Mouse (Mus musculus): ENCODE measurements around the gene B3galt4. TPM values are rescaled to one million over a fixed set of nuclear protein-coding genes. Genes with fewer than 3 reads are reported as not detected.

B3galt4 gene
- polyA plus RNA-seq, 1 experiment, result 3.6 TPM

DNA sequence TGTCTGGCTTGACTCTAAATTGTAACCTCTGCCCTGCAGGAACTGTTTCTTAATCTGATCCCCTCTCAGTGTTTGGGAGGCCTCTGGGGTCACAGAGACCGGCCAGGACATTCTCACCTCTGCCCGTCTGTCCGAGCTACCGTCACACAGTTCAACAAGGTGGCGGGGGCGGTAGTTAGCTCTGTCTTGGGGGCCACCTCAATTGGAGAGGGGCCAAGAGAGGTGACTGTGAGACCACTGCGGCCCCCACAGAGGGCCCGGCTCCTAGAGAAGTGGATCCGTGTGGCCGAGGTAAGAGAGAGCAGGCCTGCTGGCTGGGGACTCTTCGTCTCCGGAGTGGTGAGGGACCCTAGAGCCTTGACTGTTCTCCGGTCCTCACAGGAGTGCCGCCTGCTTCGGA lies 18.3 kb downstream of the B3galt4 start:
- Histone ChIP-seq H3K36me3 (ENCODE audit: control insufficient read depth, insufficient read depth, low read length, poor library complexity, severe bottlenecking) (peaks cover 6% of the 10 kb centered on the region; the same call in 1 of the 2 replicates), H3K4me3 (ENCODE audit: low read depth, low read length) (no peak overlapping the region)

DNA sequence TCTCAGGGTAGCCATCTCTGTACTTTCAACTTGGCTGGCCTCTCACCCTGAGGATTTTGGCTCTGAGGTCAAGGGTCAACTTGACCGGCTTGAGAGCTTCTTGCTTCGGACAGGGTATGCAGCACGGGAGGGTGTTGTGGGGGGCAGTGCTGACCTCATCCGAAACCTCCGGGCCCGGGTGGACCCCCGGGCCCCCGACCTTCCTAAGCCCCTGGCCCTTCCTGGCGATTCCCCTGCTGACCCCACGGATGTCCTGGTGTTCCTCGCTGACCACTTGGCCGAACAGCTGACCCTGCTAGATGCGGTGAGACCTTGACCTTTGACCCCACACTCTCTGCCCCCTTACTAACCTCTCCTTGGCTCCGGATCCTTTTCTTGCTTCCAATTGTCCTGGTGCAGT lies 18.8 kb downstream of the B3galt4 start:
- no peak overlapping the region for H3K27ac ChIP-seq (ENCODE audit: insufficient read depth, low read length)
- 0 out of 2 replicates have a peak, but pooled peaks cover 3% of the 10 kb centered on the region for H3K36me3 ChIP-seq (ENCODE audit: control insufficient read depth, insufficient read depth, low read length, poor library complexity, severe bottlenecking)
- H3K27me3 ChIP-seq (ENCODE audit: control insufficient read depth, insufficient read depth, low read length, poor library complexity, severe bottlenecking), result no peaks in the 10 kb centered on the region
- no peak overlapping the region for H3K9ac ChIP-seq (ENCODE audit: low read depth, poor library complexity, severe bottlenecking)
- H3K4me1 ChIP-seq (ENCODE audit: control insufficient read depth, insufficient read depth, low read length), result peaks cover 2% of the 10 kb centered on the region
- H3K4me3 ChIP-seq (ENCODE audit: low read depth, low read length), result no peak overlapping the region
- no peaks in the 10 kb centered on the region for H3K9me3 ChIP-seq (replicated peaks; ENCODE audit: control insufficient read depth, insufficient read depth, low read length, poor library complexity, severe bottlenecking)
- TF ChIP-seq EP300 (IDR thresholded peaks at IDR 0.05; ENCODE audit: insufficient read depth, low read depth, low read length) (no peak), CTCF (IDR thresholded peaks at IDR 0.05; ENCODE audit: low read depth, low read length) (no peak), POLR2A (IDR thresholded peaks at IDR 0.05; ENCODE audit: insufficient read depth, low read length) (no peak)

More for the DNA sequence above, 18.3 kb downstream of the B3galt4 start:
- H3K4me1 ChIP-seq (ENCODE audit: control insufficient read depth, insufficient read depth, low read length), result peaks cover 2% of the 10 kb centered on the region
- H3K27me3 ChIP-seq (ENCODE audit: control insufficient read depth, insufficient read depth, low read length, poor library complexity, severe bottlenecking), result no peaks in the 10 kb centered on the region
- TF ChIP-seq POLR2A (IDR thresholded peaks at IDR 0.05; ENCODE audit: insufficient read depth, low read length) (no peak), EP300 (IDR thresholded peaks at IDR 0.05; ENCODE audit: insufficient read depth, low read depth, low read length) (no peak), CTCF (IDR thresholded peaks at IDR 0.05; ENCODE audit: low read depth, low read length) (no peak)
- no peak overlapping the region for H3K27ac ChIP-seq (ENCODE audit: insufficient read depth, low read length)
- H3K9ac ChIP-seq (ENCODE audit: low read depth, poor library complexity, severe bottlenecking), result peak overlapping the region; percentile 18; the same call in 1 of the 2 replicates
- H3K9me3 ChIP-seq (replicated peaks; ENCODE audit: control insufficient read depth, insufficient read depth, low read length, poor library complexity, severe bottlenecking), result no peaks in the 10 kb centered on the region

DNA sequence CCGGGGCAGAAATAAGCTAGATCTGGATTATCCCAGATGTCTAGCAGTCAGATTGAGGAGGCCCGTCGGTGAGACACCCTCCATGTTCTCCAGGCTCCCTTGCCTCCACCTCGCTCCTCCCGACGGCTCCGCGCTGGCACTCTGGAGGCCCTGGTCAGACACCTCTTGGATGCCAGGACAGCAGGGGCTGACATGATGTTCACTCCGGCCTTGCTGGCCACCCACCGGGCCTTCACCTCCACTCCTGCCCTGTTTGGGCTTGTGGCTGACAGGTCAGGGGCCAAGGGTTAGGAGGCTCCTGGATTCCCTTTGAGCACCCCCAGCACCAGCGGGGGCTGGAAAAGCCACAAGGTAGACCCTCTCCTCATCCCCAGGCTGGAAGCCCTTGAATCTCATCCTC lies 19.3 kb downstream of the B3galt4 start:
- Histone ChIP-seq H3K4me1 (ENCODE audit: control insufficient read depth, insufficient read depth, low read length) (peaks cover 2% of the 10 kb centered on the region), H3K27ac (ENCODE audit: insufficient read depth, low read length) (no peak overlapping the region), H3K36me3 (ENCODE audit: control insufficient read depth, insufficient read depth, low read length, poor library complexity, severe bottlenecking) (no peaks in the 10 kb centered on the region), H3K9ac (ENCODE audit: low read depth, poor library complexity, severe bottlenecking) (no peak overlapping the region; the same call in 1 of the 2 replicates), H3K27me3 (ENCODE audit: control insufficient read depth, insufficient read depth, low read length, poor library complexity, severe bottlenecking) (no peaks in the 10 kb centered on the region), H3K9me3 (replicated peaks; ENCODE audit: control insufficient read depth, insufficient read depth, low read length, poor library complexity, severe bottlenecking) (no peaks in the 10 kb centered on the region), H3K4me3 (ENCODE audit: low read depth, low read length) (no peak overlapping the region)
- TF ChIP-seq EP300 (IDR thresholded peaks at IDR 0.05; ENCODE audit: insufficient read depth, low read depth, low read length) (no peak), CTCF (IDR thresholded peaks at IDR 0.05; ENCODE audit: low read depth, low read length) (no peak), POLR2A (IDR thresholded peaks at IDR 0.05; ENCODE audit: insufficient read depth, low read length) (no peak)

DNA sequence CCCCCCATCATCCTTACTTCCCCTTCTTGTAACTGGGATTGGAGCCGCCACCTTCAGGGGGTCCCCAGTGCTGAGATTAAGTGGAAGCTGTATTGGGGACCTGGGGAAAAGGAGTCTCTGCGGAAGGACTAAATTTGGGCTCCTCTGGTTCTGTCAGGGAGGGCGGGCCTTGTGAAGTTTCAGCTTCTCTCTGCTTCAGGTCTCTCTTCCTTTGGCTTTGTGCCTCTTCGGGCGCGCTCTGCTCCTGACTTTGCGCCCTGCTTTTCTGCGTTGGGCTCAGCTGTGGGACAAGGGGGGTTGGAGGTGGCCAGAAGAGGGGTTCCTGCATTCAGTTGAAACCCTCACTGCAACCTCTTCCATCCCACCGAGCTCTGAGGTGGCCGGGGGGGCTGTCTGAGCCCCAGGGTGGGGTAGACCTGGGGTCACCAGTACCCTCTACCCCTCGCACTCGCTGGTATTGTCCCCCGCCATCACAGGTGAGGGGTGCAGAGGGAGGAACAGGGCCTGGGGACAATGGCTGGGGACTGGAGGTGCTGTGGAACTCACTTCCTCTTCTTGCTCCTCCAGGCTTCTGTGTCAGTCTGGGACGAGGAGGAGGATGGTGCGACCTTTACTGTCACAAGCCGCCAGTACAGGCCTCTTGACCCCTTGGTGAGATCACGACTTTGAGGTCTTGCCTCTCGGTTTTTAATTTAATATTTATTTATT lies 20.0 kb downstream of the B3galt4 start:
- H3K36me3 ChIP-seq (ENCODE audit: control insufficient read depth, insufficient read depth, low read length, poor library complexity, severe bottlenecking), result no peaks in the 10 kb centered on the region

DNA sequence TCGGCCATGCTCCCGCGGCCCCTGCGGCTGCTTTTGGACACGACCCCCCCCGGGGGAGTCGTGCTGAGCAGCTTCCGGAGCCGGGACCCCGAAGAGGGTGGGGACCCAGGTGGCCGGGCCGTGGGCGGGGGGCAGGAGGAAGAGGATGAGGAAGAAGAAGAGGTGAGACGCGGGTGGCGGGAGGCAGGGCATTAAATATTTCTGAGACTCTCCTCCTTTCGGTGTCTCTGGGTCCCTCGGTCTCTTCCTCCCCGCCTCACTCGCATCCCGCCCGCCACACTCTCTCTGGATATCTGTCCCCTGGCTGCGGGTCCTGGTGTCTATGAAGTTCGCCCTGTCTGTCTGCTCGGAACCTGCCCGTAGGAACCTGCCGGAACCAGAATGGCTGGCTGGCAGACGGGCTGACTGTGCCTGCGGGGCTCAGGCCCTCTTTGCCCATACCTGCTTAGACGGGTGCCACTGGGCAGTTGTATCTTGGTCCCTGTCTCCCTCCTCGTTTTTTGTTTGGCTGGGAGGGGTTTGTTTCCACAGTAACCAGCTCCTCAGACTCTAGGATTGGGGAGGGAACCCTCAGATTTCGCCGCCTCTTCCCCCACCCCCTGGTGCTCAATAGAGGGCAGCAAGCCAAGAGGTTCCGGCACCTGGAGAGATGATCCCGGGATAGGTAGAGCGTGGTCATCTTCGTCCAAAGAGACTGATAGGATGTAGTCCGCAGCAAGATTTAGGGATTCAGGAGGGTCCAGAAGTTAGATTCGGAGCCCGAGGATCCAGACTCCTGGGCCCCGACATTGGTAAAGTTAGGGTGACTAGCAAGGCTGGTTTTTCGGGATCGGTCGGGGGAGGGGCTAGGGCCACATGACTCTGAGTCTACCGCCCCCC lies 20.8 kb downstream of the B3galt4 start:
- Histone ChIP-seq H3K9ac (ENCODE audit: low read depth, poor library complexity, severe bottlenecking) (peak overlapping the region; percentile 91), H3K4me3 (ENCODE audit: low read depth, low read length) (peak overlapping the region; percentile 91), H3K9me3 (replicated peaks; ENCODE audit: control insufficient read depth, insufficient read depth, low read length, poor library complexity, severe bottlenecking) (no peaks in the 10 kb centered on the region), H3K36me3 (ENCODE audit: control insufficient read depth, insufficient read depth, low read length, poor library complexity, severe bottlenecking) (no peaks in the 10 kb centered on the region), H3K27me3 (ENCODE audit: control insufficient read depth, insufficient read depth, low read length, poor library complexity, severe bottlenecking) (no peaks in the 10 kb centered on the region), H3K4me1 (ENCODE audit: control insufficient read depth, insufficient read depth, low read length) (peaks cover 2% of the 10 kb centered on the region), H3K27ac (ENCODE audit: insufficient read depth, low read length) (peak overlapping the region; percentile 35; the same call in 1 of the 2 replicates)
- TF ChIP-seq CTCF (IDR thresholded peaks at IDR 0.05; ENCODE audit: low read depth, low read length) (no peak), EP300 (IDR thresholded peaks at IDR 0.05; ENCODE audit: insufficient read depth, low read depth, low read length) (no peak), POLR2A (IDR thresholded peaks at IDR 0.05; ENCODE audit: insufficient read depth, low read length) (no peak)

More for the DNA sequence above, 20.0 kb downstream of the B3galt4 start:
- H3K27ac ChIP-seq (ENCODE audit: insufficient read depth, low read length), result peak overlapping the region; percentile 35
- no peaks in the 10 kb centered on the region for H3K27me3 ChIP-seq (ENCODE audit: control insufficient read depth, insufficient read depth, low read length, poor library complexity, severe bottlenecking)
- no peaks in the 10 kb centered on the region for H3K9me3 ChIP-seq (replicated peaks; ENCODE audit: control insufficient read depth, insufficient read depth, low read length, poor library complexity, severe bottlenecking)
- H3K4me1 ChIP-seq (ENCODE audit: control insufficient read depth, insufficient read depth, low read length), result peaks cover 2% of the 10 kb centered on the region
- peak overlapping the region; percentile 91 for H3K9ac ChIP-seq (ENCODE audit: low read depth, poor library complexity, severe bottlenecking)
- TF ChIP-seq POLR2A (IDR thresholded peaks at IDR 0.05; ENCODE audit: insufficient read depth, low read length), result no peak
- TF ChIP-seq CTCF (IDR thresholded peaks at IDR 0.05; ENCODE audit: low read depth, low read length), result no peak
- no peak for TF ChIP-seq EP300 (IDR thresholded peaks at IDR 0.05; ENCODE audit: insufficient read depth, low read depth, low read length)
- peak overlapping the region; percentile 91 for H3K4me3 ChIP-seq (ENCODE audit: low read depth, low read length)

All from ES-Bruce4 (cell line).